Mouse (Mus musculus) ES-E14 (cell line): ENCODE measurements around the gene Cyp2u1.

ENCODE experiments used
- CHD2 ChIP-seq: IDR thresholded peaks from 2 replicates; pipeline ENCODE4 v1.6.1; 2014; ENCODE audit warnings: mild to moderate bottlenecking, low read depth, low read length, inconsistent platforms
- HCFC1 ChIP-seq: IDR thresholded peaks from 2 replicates; pipeline ENCODE4 v1.6.1; 2012; ENCODE audit warnings: low read length, inconsistent platforms, borderline replicate concordance; ENCODE audit not compliant: insufficient read depth
- MAFK ChIP-seq: IDR thresholded peaks from 2 replicates; pipeline ENCODE4 v1.6.1; 2014; ENCODE audit warnings: mild to moderate bottlenecking, low read depth, low read length, inconsistent platforms; ENCODE audit not compliant: insufficient read depth
- ZC3H11A ChIP-seq: IDR thresholded peaks from 2 replicates; pipeline ENCODE4 v1.6.1; 2012; ENCODE audit warnings: low read depth, mild to moderate bottlenecking, inconsistent platforms, low read length, borderline replicate concordance
- ZNF384 ChIP-seq: IDR thresholded peaks from 2 replicates; pipeline ENCODE4 v1.6.1; 2012; ENCODE audit warnings: low read depth, low read length, inconsistent platforms

- TF ChIP-seq MAFK = no peak
- no peak for TF ChIP-seq HCFC1
- TF ChIP-seq CHD2 = no peak
- no peak for TF ChIP-seq ZC3H11A
- TF ChIP-seq ZNF384 = no peak
Observed at GRCm38 (mm10) chr3:131271157-131271556, 31.9 kb downstream of the Cyp2u1 start.
